Mouse (Mus musculus) embryonic fibroblast, embryonic 13.5 days (primary cell): Measurements from ENCODE around the gene Nhsl2.

Experiments used
- CTCF ChIP-seq: IDR thresholded peaks from 2 replicates; pipeline ENCODE4 v1.5.1; 2011; ENCODE audit warnings: mild to moderate bottlenecking, control low read depth, low read length, moderate library complexity, borderline replicate concordance; ENCODE audit not compliant: insufficient read depth
- POLR2A ChIP-seq: IDR thresholded peaks from 2 replicates; pipeline ENCODE4 v1.6.1; 2011; ENCODE audit warnings: low read depth, mild to moderate bottlenecking, control low read depth, low read length, moderate library complexity

DNA sequence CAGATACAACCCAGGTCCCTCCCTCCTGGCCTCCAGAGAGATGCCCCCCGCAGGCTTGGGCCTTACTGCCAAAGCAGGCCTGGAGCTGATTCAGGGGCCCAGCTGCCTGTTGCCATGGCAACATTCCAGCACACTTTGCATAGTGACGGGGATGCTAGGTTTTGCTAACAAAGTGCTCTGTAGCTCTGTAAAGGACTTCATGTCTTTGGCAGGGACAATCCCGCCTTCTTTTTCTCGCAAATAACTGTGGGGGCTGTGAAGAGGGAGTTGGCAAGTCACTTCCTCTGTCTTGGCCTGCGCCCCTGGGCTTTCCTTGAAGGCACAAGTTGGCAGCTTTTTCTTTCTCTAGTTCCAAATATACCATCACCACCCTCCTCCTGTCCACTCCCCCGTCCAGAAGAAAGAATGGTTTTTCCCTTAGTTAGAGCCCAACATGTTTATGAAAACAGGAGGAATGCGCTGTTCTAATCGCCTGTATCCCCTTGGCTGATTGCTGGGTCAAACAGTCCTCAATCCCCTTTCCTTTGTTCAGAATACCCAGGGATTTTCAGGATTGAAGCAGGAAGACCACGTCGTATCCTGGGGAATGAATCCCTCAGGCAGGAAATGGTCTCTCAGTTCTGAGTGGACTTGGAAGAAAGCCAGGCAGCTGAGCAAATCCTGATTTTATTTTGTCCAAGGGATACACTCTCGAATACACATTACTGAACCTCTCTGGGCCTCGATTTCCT, 144.8 kb downstream of the Nhsl2 start:
- TF ChIP-seq CTCF (no peak), POLR2A (no peak)
